In genomic region chr1:158666001-158666400, GRCm38 (mm10) we compare ENCODE assay signal across 18 mouse cellular contexts.
"Had no signal": no experiment of that assay in that cellular context is flagged by ENCODE, and none has a peak within 500 bp of the region (broad histone marks: within the 10 kb centered on the region; RNA-seq: fewer than 3 reads in every experiment).

No protein-coding gene starts in this region.

- H3K27ac ChIP-seq: kidney, embryonic 15.5 days; left cerebral cortex, adult 2 months; limb, embryonic 12.5 days; liver, embryonic 12.5 days; liver, embryonic 15.5 days; lung, embryonic 15.5 days; midbrain, embryonic 10.5 days had no signal

- ATAC-seq: liver, embryonic 12.5 days had no signal

- DNase-seq: kidney, postnatal 10 days; kidney, postnatal 36 days; layer of hippocampus, postnatal 36 days; liver; lung, adult 18-20 months; lung, postnatal 10 days; lung, postnatal 36 days; midbrain, embryonic 14.5 days; thymus, adult 18-20 months; thymus, postnatal 36 days had no signal

- H3K27me3 ChIP-seq: kidney, embryonic 15.5 days; limb, embryonic 12.5 days; liver, embryonic 12.5 days; liver, embryonic 15.5 days; lung, embryonic 15.5 days; megakaryocyte, embryonic 14.5 days had no signal

- H3K4me2 ChIP-seq: kidney, embryonic 15.5 days; limb, embryonic 12.5 days; liver, embryonic 12.5 days; liver, embryonic 15.5 days; lung, embryonic 15.5 days had no signal

- H3K4me1 ChIP-seq: kidney, embryonic 15.5 days; limb, embryonic 12.5 days; liver, embryonic 12.5 days; liver, embryonic 15.5 days; lung, embryonic 15.5 days; megakaryocyte, embryonic 14.5 days; midbrain, embryonic 10.5 days had no signal

- H3K36me3 ChIP-seq: kidney, embryonic 15.5 days; limb, embryonic 12.5 days; liver, embryonic 12.5 days; liver, embryonic 15.5 days; lung, embryonic 15.5 days had no signal

- H3K9ac ChIP-seq: kidney, embryonic 15.5 days; limb, embryonic 12.5 days; liver, embryonic 12.5 days; liver, embryonic 15.5 days; lung, embryonic 15.5 days had no signal

- H3K4me3 ChIP-seq: kidney, embryonic 15.5 days; left cerebral cortex, adult 2 months; limb, embryonic 12.5 days; liver, embryonic 12.5 days; liver, embryonic 15.5 days; lung, embryonic 15.5 days; megakaryocyte, embryonic 14.5 days; midbrain, embryonic 10.5 days had no signal

- H3K9me3 ChIP-seq: kidney, embryonic 15.5 days; limb, embryonic 12.5 days; liver, embryonic 12.5 days; liver, embryonic 15.5 days; lung, embryonic 15.5 days; megakaryocyte, embryonic 14.5 days; midbrain, embryonic 10.5 days had no signal
